ENCODE assay signal across 19 mouse cellular contexts in genomic region chr5:66486028-66486427, GRCm38 (mm10).
DNase-seq lines count a peak whose midpoint lies in the region; ATAC-seq and TF ChIP-seq lines count a peak whose summit lies in the region.
"Had no signal": no experiment of that assay in that cellular context is flagged by ENCODE, and none has a peak within 500 bp of the region (broad histone marks: within the 10 kb centered on the region; RNA-seq: fewer than 3 reads in every experiment).

No protein-coding gene starts in this region.

- peak overlapping the region; percentile 16; the same call in 1 of the 2 replicates for H3K27ac ChIP-seq in heart, embryonic 13.5 days (replicated peaks)
- H3K27ac ChIP-seq in heart, embryonic 12.5 days (ENCODE audit: poor library complexity, severe bottlenecking), result no peak overlapping the region
- H3K27ac ChIP-seq in embryonic facial prominence, embryonic 10.5 days (replicated peaks), result peak overlapping the region; percentile 35; the same call in 1 of the 2 replicates
- peak overlapping the region; percentile 51; the same call in 1 of the 2 replicates for H3K27ac ChIP-seq in hindbrain, embryonic 16.5 days (ENCODE audit: low read depth, low read length)
- H3K27ac ChIP-seq in layer of hippocampus, adult 2 months, result no peak overlapping the region
- H3K27ac ChIP-seq: embryonic facial prominence, embryonic 12.5 days; heart, adult 2 months had no signal

- no peaks in the 10 kb centered on the region for H3K27me3 ChIP-seq in heart, embryonic 13.5 days (replicated peaks)
- H3K27me3 ChIP-seq in heart, embryonic 12.5 days (replicated peaks), result no peaks in the 10 kb centered on the region
- H3K27me3 ChIP-seq in embryonic facial prominence, embryonic 10.5 days (replicated peaks; ENCODE audit: low read depth, poor library complexity, severe bottlenecking), result no peaks in the 10 kb centered on the region
- no peaks in the 10 kb centered on the region for H3K27me3 ChIP-seq in hindbrain, embryonic 16.5 days (replicated peaks; ENCODE audit: control insufficient read depth, insufficient read depth, low read length)
- H3K27me3 ChIP-seq: embryonic facial prominence, embryonic 12.5 days had no signal

- ATAC-seq in heart, embryonic 13.5 days (ENCODE audit: extremely low read depth, insufficient number of reproducible peaks, low FRiP score, low TSS enrichment), result no peak
- no peak for ATAC-seq in heart, embryonic 12.5 days (ENCODE audit: insufficient number of reproducible peaks, low FRiP score)
- peak; percentile 46 for ATAC-seq in hindbrain, embryonic 16.5 days

- TF ChIP-seq CTCF in layer of hippocampus, adult 2 months (conservative IDR thresholded peaks at IDR 0.05), result no peak

- peak; percentile 14 for DNase-seq in ES-CJ7 (ENCODE audit: low read depth, low spot score)
- no peak for DNase-seq in embryonic facial prominence, embryonic 10.5 days (ENCODE audit: low spot score)
- no peak for DNase-seq in urinary bladder, postnatal 14 days (ENCODE audit: low spot score)
- DNase-seq in layer of hippocampus, adult 2 months (ENCODE audit: low spot score in 2 of 2), result no peak
- DNase-seq in layer of hippocampus, adult 11-12 months (ENCODE audit: low spot score), result no peak
- DNase-seq: adrenal gland, adult 2 months; cerebellum, adult 8-10 months; gastrocnemius, postnatal 25 days; heart, adult 2 months; heart, postnatal 10 days; lung, adult 18-20 months; lung, postnatal 36 days; thymus, postnatal 14 days had no signal

- H3K4me3 ChIP-seq in heart, embryonic 13.5 days, result no peak overlapping the region
- H3K4me3 ChIP-seq in heart, embryonic 12.5 days, result no peak overlapping the region
- H3K4me3 ChIP-seq in embryonic facial prominence, embryonic 10.5 days, result no peak overlapping the region
- H3K4me3 ChIP-seq in hindbrain, embryonic 16.5 days (ENCODE audit: low read length), result no peak overlapping the region
- no peak overlapping the region for H3K4me3 ChIP-seq in layer of hippocampus, adult 2 months
- H3K4me3 ChIP-seq: embryonic facial prominence, embryonic 12.5 days; erythroblast, embryonic 14.5 days; heart, adult 2 months had no signal

- H3K4me1 ChIP-seq in heart, embryonic 13.5 days, result peaks cover 29% of the 10 kb centered on the region
- peaks cover 26% of the 10 kb centered on the region for H3K4me1 ChIP-seq in heart, embryonic 12.5 days (replicated peaks)
- peaks cover 13% of the 10 kb centered on the region for H3K4me1 ChIP-seq in embryonic facial prominence, embryonic 10.5 days
- H3K4me1 ChIP-seq in hindbrain, embryonic 16.5 days (ENCODE audit: control insufficient read depth, insufficient read depth, low read depth, low read length), result peaks cover 3% of the 10 kb centered on the region

- no peaks in the 10 kb centered on the region for H3K36me3 ChIP-seq in heart, embryonic 13.5 days
- peaks cover 3% of the 10 kb centered on the region; the same call in 1 of the 2 replicates for H3K36me3 ChIP-seq in heart, embryonic 12.5 days
- no peaks in the 10 kb centered on the region for H3K36me3 ChIP-seq in embryonic facial prominence, embryonic 10.5 days (replicated peaks)
- H3K36me3 ChIP-seq in hindbrain, embryonic 16.5 days (ENCODE audit: control insufficient read depth, insufficient read depth, low read length), result no peaks in the 10 kb centered on the region
- H3K36me3 ChIP-seq: embryonic facial prominence, embryonic 12.5 days had no signal

- no peak overlapping the region for H3K4me2 ChIP-seq in heart, embryonic 13.5 days
- no peak overlapping the region for H3K4me2 ChIP-seq in heart, embryonic 12.5 days
- H3K4me2 ChIP-seq in hindbrain, embryonic 16.5 days (ENCODE audit: low read length), result no peak overlapping the region
- H3K4me2 ChIP-seq: embryonic facial prominence, embryonic 12.5 days; liver, embryonic 11.5 days had no signal

- WGBS in heart, embryonic 13.5 days, result 55% methylated on average over 7 of the region's 7 CpGs
- 70% methylated on average over 7 of the region's 7 CpGs for WGBS in heart, embryonic 12.5 days
- 69% methylated on average over 7 of the region's 7 CpGs for WGBS in embryonic facial prominence, embryonic 10.5 days
- WGBS in hindbrain, embryonic 16.5 days, result 54% methylated on average over 7 of the region's 7 CpGs

- no peak overlapping the region for H3K9ac ChIP-seq in heart, embryonic 13.5 days
- no peak overlapping the region for H3K9ac ChIP-seq in heart, embryonic 12.5 days
- H3K9ac ChIP-seq in hindbrain, embryonic 16.5 days (ENCODE audit: low read depth, low read length), result no peak overlapping the region
- H3K9ac ChIP-seq: embryonic facial prominence, embryonic 12.5 days had no signal

- no peaks in the 10 kb centered on the region for H3K9me3 ChIP-seq in heart, embryonic 13.5 days
- no peaks in the 10 kb centered on the region for H3K9me3 ChIP-seq in heart, embryonic 12.5 days (replicated peaks)
- no peaks in the 10 kb centered on the region for H3K9me3 ChIP-seq in embryonic facial prominence, embryonic 10.5 days
- H3K9me3 ChIP-seq in hindbrain, embryonic 16.5 days (ENCODE audit: control insufficient read depth, low read length), result no peaks in the 10 kb centered on the region
- H3K9me3 ChIP-seq: embryonic facial prominence, embryonic 12.5 days had no signal

Comparison
In these comparisons a context has a peak if more than half of its experiments do, and no peak if none do; other contexts are left out.
1. H3K27ac ChIP-seq: peak in heart, embryonic 13.5 days (single experiment), embryonic facial prominence, embryonic 10.5 days (single experiment) and hindbrain, embryonic 16.5 days (single experiment); none in heart, embryonic 12.5 days (single experiment) and layer of hippocampus, adult 2 months (single experiment).